Mouse (Mus musculus): ENCODE measurements around the gene Sardh.

Gene Sardh

GRCm38 (mm10) chr2:27228809-27229480 is 19.2 kb downstream of the Sardh start:
- in situ Hi-C loops (cut with MboI, MseI) = no loop called here

GRCm38 (mm10) chr2:27226572-27226971 is 21.6 kb downstream of the Sardh start:
- in situ Hi-C loops (cut with MboI, MseI) = no loop called here

GRCm38 (mm10) chr2:27223012-27223421 is 25.1 kb downstream of the Sardh start:
- in situ Hi-C loops (cut with MboI, MseI) = no loop called here

- in situ Hi-C loops (cut with MboI, MseI) = no loop called here
Observed at GRCm38 (mm10) chr2:27218569-27218968, 29.6 kb downstream of the Sardh start.

GRCm38 (mm10) chr2:27218121-27218544 is 30.0 kb downstream of the Sardh start:
- in situ Hi-C loops (cut with MboI, MseI) = no loop called here

- in situ Hi-C loops (cut with MboI, MseI) = no loop called here
Observed at GRCm38 (mm10) chr2:27215537-27215936, 32.6 kb downstream of the Sardh start.

- in situ Hi-C loops (cut with MboI, MseI) = no loop called here
Observed at GRCm38 (mm10) chr2:27211966-27212893, 35.9 kb downstream of the Sardh start.

- in situ Hi-C loops (cut with MboI, MseI) = no loop called here
Observed at GRCm38 (mm10) chr2:27210676-27211210, 37.4 kb downstream of the Sardh start.

GRCm38 (mm10) chr2:27210255-27210654 is 37.9 kb downstream of the Sardh start:
- in situ Hi-C loops (cut with MboI, MseI) = no loop called here

- in situ Hi-C loops (cut with MboI, MseI) = no loop called here
Observed at GRCm38 (mm10) chr2:27209816-27210215, 38.3 kb downstream of the Sardh start.

- in situ Hi-C loops (cut with MboI, MseI) = no loop called here
Observed at GRCm38 (mm10) chr2:27209370-27209769, 38.8 kb downstream of the Sardh start.

GRCm38 (mm10) chr2:27207126-27207525 is 41.0 kb downstream of the Sardh start:
- in situ Hi-C loops (cut with MboI, MseI) = no loop called here

- in situ Hi-C loops (cut with MboI, MseI) = no loop called here
Observed at GRCm38 (mm10) chr2:27206128-27206797, 41.9 kb downstream of the Sardh start.

GRCm38 (mm10) chr2:27205666-27206065 is 42.5 kb downstream of the Sardh start:
- in situ Hi-C loops (cut with MboI, MseI) = no loop called here

GRCm38 (mm10) chr2:27200586-27200985 is 47.6 kb downstream of the Sardh start:
- in situ Hi-C loops (cut with MboI, MseI) = no loop called here

- in situ Hi-C loops (cut with MboI, MseI) = no loop called here
Observed at GRCm38 (mm10) chr2:27198551-27199246, 49.4 kb downstream of the Sardh start.

GRCm38 (mm10) chr2:27189994-27190393 is 58.1 kb downstream of the Sardh start:
- in situ Hi-C loops (cut with MboI, MseI) = no loop called here

GRCm38 (mm10) chr2:27187531-27187930 is 60.6 kb downstream of the Sardh start:
- in situ Hi-C loops (cut with MboI, MseI) = no loop called here

- in situ Hi-C loops (cut with MboI, MseI) = no loop called here
Observed at GRCm38 (mm10) chr2:27183734-27184133, 64.4 kb downstream of the Sardh start.

- in situ Hi-C loops (cut with MboI, MseI) = no loop called here
Observed at GRCm38 (mm10) chr2:27181907-27182306, 66.2 kb downstream of the Sardh start.

- in situ Hi-C loops (cut with MboI, MseI) = no loop called here
Observed at GRCm38 (mm10) chr2:27179101-27179500, 69.0 kb downstream of the Sardh start.
